In genomic region chr6:100288016-100288729, GRCm38 (mm10) we compare ENCODE assay signal across 8 mouse cellular contexts. TPM values are rescaled to one million over a fixed set of nuclear protein-coding genes. Genes with fewer than 3 reads are reported as not detected.
DNase-seq lines count a peak whose midpoint lies in the region; ATAC-seq and TF ChIP-seq lines count a peak whose summit lies in the region.

No protein-coding gene starts in this region.

- DNase-seq in embryo, embryonic 10 days (ENCODE audit: low spot score) = peak; percentile 28
- DNase-seq in embryo, embryonic 10.5 days (ENCODE audit: low spot score) = no peak
- DNase-seq in CD4-positive, CD25-positive, alpha-beta regulatory T cell, adult 2 months (ENCODE audit: low read depth, low spot score) = peak; percentile 35
- DNase-seq in cerebellum, adult 18-20 months = peak; percentile 55 to 59
- no peak for DNase-seq in forebrain, postnatal 0 days

- H3K4me2 ChIP-seq in forebrain, postnatal 0 days (ENCODE audit: low read depth) = peak overlapping the region; percentile 78
- peak overlapping the region; percentile 99 for H3K4me2 ChIP-seq in intestine, embryonic 15.5 days (replicated peaks)
- H3K4me2 ChIP-seq in lung, embryonic 16.5 days (ENCODE audit: low read depth, low read length) = peak overlapping the region; percentile 99

- ATAC-seq in forebrain, postnatal 0 days = no peak; the same call in 1 of the 2 replicates
- ATAC-seq in intestine, embryonic 15.5 days = peak; percentile 34
- 0 out of 2 replicates have a peak, but pooled peaks have one; percentile 1 for ATAC-seq in lung, embryonic 16.5 days (ENCODE audit: low read depth)

- H3K9me3 ChIP-seq in forebrain, postnatal 0 days (ENCODE audit: low read length) = no peaks in the 10 kb centered on the region
- no peaks in the 10 kb centered on the region for H3K9me3 ChIP-seq in intestine, embryonic 15.5 days
- no peaks in the 10 kb centered on the region; the same call in 1 of the 2 replicates for H3K9me3 ChIP-seq in lung, embryonic 16.5 days (ENCODE audit: control insufficient read depth, low read length)

- H3K36me3 ChIP-seq in forebrain, postnatal 0 days (ENCODE audit: insufficient read depth) = no peaks in the 10 kb centered on the region
- H3K36me3 ChIP-seq in intestine, embryonic 15.5 days = no peaks in the 10 kb centered on the region
- H3K36me3 ChIP-seq in lung, embryonic 16.5 days (ENCODE audit: control insufficient read depth, insufficient read depth, low read length) = no peaks in the 10 kb centered on the region
- H3K36me3 ChIP-seq in small intestine, adult 2 months (ENCODE audit: control insufficient read depth, insufficient read depth, low read length) = no peaks in the 10 kb centered on the region

- no peaks in the 10 kb centered on the region for H3K27me3 ChIP-seq in forebrain, postnatal 0 days (ENCODE audit: insufficient read depth, low read length)
- H3K27me3 ChIP-seq in intestine, embryonic 15.5 days (replicated peaks) = no peaks in the 10 kb centered on the region
- no peaks in the 10 kb centered on the region for H3K27me3 ChIP-seq in lung, embryonic 16.5 days (ENCODE audit: control insufficient read depth, insufficient read depth, low read depth, low read length)
- H3K27me3 ChIP-seq in small intestine, adult 2 months (ENCODE audit: control insufficient read depth, insufficient read depth, low read length) = no peaks in the 10 kb centered on the region

- 6% methylated on average over 23 of the region's 23 CpGs for WGBS in forebrain, postnatal 0 days
- 3% methylated on average over 23 of the region's 23 CpGs for WGBS in intestine, embryonic 15.5 days
- 1% methylated on average over 23 of the region's 23 CpGs for WGBS in lung, embryonic 16.5 days
- WGBS in small intestine, adult 2 months = 3% methylated on average over 23 of the region's 23 CpGs

- H3K27ac ChIP-seq in forebrain, postnatal 0 days (ENCODE audit: low read depth, low read length) = peak overlapping the region; percentile 96
- peak overlapping the region; percentile 89 for H3K27ac ChIP-seq in intestine, embryonic 15.5 days
- H3K27ac ChIP-seq in lung, embryonic 16.5 days (ENCODE audit: low read length) = peak overlapping the region; percentile 83
- peak overlapping the region; percentile 64 for H3K27ac ChIP-seq in small intestine, adult 2 months (ENCODE audit: insufficient read depth, low read depth, low read length)

- H3K9ac ChIP-seq in forebrain, postnatal 0 days = peak overlapping the region; percentile 64
- H3K9ac ChIP-seq in intestine, embryonic 15.5 days = peak overlapping the region; percentile 80
- peak overlapping the region; percentile 90 for H3K9ac ChIP-seq in lung, embryonic 16.5 days (ENCODE audit: low read length)

- no peak for TF ChIP-seq CTCF in forebrain, postnatal 0 days (IDR thresholded peaks at IDR 0.05; ENCODE audit: low read depth)
- TF ChIP-seq CTCF in small intestine, adult 2 months (IDR thresholded peaks at IDR 0.05; ENCODE audit: extremely low read depth, insufficient read length, insufficient replicate concordance, low read depth, low read length) = no peak

- H3K4me3 ChIP-seq in forebrain, postnatal 0 days (ENCODE audit: low read depth, low read length) = peak overlapping the region; percentile 69
- H3K4me3 ChIP-seq in intestine, embryonic 15.5 days (replicated peaks) = peak overlapping the region; percentile 82
- peak overlapping the region; percentile 72 for H3K4me3 ChIP-seq in lung, embryonic 16.5 days (ENCODE audit: low read length)
- H3K4me3 ChIP-seq in small intestine, adult 2 months (ENCODE audit: low read depth, low read length) = peak overlapping the region; percentile 78

- peaks cover 7% of the 10 kb centered on the region for H3K4me1 ChIP-seq in forebrain, postnatal 0 days (ENCODE audit: insufficient read depth)
- H3K4me1 ChIP-seq in intestine, embryonic 15.5 days (replicated peaks) = peaks cover 13% of the 10 kb centered on the region
- peaks cover 25% of the 10 kb centered on the region for H3K4me1 ChIP-seq in lung, embryonic 16.5 days (replicated peaks; ENCODE audit: control insufficient read depth, insufficient read depth, low read length)
- H3K4me1 ChIP-seq in small intestine, adult 2 months (ENCODE audit: control insufficient read depth, insufficient read depth, insufficient read length, low read length) = peaks cover 4% of the 10 kb centered on the region; the same call in 1 of the 2 replicates

- TF ChIP-seq POLR2A in small intestine, adult 2 months (IDR thresholded peaks at IDR 0.05; ENCODE audit: low read depth, low read length) = no peak

RNA-seq across cellular contexts. Expression of gene Rybp, which starts 0.9 kb away (rescaled TPM):
- total RNA-seq in forebrain, postnatal 0 days (2014; rRNA removed) = 29.5 and 37.7 TPM in 2 replicates
- polyA plus RNA-seq in forebrain, postnatal 0 days (2015; fragmentation: Nextera tagmentation; extraction: Ambion mirVana) = 20.7 and 24.7 TPM in 2 replicates
- polyA plus RNA-seq in intestine, embryonic 15.5 days (2015; fragmentation: Nextera tagmentation; extraction: Ambion mirVana) = 15.4 and 17.8 TPM in 2 replicates
- polyA plus RNA-seq in lung, embryonic 16.5 days (2015; fragmentation: Nextera tagmentation; extraction: Ambion mirVana) = 14.7 and 19.6 TPM in 2 replicates
- 9.2 and 16.8 TPM in 2 replicates for polyA plus RNA-seq in small intestine, adult 2 months (2012; rRNA removed)

Comparison
In these comparisons a context has a peak if more than half of its experiments do, and no peak if none do; other contexts are left out.
1. DNase-seq: peak in embryo, embryonic 10 days (single experiment), CD4-positive, CD25-positive, alpha-beta regulatory T cell, adult 2 months (single experiment) and cerebellum, adult 18-20 months (2 of 2); none in embryo, embryonic 10.5 days (single experiment) and forebrain, postnatal 0 days (single experiment).
2. Peak in every context shown above with its lines, with median percentiles within 50 percentile points of each other: H3K27ac ChIP-seq, H3K4me2 ChIP-seq, H3K4me3 ChIP-seq and H3K9ac ChIP-seq.